Mouse (Mus musculus) cerebellum, adult 8-10 months (tissue): Measurements from ENCODE around the gene Pik3ip1.

Source experiments
- DNase-seq: peaks from one replicate; pipeline ENCODE4 v3.0.0; 2022

The Pik3ip1 gene

GRCm38 (mm10) chr11:3337961-3338360 lies 7.8 kb downstream of the Pik3ip1 start:
- DNase-seq = no peak

GRCm38 (mm10) chr11:3341476-3341875 lies 11.3 kb downstream of the Pik3ip1 start:
- no peak for DNase-seq

DNA sequence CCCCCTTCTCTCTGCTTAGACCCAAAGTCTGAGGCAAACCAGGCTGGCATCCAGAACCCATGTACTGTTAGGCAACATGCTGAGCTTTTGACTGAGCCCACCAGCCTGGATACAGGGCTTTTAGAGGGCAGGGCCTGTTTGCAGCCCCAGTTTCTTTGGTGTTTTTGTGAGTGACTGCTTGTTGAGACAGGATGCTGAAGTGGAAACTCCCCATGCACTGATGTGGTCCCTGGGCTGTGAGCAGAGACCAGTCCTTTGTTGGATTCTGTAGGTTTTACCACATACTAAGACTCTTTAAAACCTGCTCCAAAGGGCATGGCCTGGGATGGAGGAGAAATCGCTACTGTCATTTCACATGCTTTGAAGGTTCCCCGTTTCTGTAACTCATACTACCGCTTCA lies 14.7 kb downstream of the Pik3ip1 start:
- no peak for DNase-seq

GRCm38 (mm10) chr11:3346351-3346750 lies 16.1 kb downstream of the Pik3ip1 start:
- no peak for DNase-seq

DNA sequence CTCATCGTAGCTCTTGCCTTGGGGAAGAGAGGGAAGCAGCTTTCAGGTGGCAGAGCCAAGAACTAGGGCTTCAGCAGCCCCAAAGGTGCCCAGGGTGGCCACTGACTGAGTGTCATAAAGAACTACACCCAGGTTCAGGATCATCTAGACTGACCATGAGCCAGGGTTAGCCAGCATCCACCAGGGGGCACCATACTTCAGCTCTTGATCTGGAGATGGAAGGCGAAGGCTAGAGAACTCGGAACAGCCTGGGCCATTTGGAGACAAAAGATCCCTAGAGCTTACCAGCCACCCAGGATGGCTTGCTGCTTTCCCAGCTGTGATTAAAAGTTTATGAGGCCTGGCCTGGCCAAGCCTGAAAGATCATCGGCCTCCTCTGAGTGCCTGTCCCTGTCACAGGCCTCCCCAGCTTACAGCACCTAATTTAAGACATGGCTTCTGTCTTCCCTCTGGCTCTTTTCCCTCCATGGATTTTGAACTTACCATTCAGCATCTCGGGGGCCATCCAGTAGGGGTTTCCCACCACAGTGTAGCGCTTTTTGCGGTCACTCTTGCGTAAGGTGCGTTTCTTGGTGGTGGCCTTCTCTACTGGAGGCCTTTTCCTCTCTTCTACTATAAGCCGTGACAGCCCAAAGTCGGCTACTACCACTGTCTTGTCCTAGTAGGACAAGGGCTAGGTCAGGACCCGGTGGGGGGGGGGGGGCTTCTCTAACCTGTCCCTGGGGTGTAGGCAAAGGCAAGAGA lies 17.1 kb downstream of the Pik3ip1 start:
- peak; percentile 91 for DNase-seq

DNA sequence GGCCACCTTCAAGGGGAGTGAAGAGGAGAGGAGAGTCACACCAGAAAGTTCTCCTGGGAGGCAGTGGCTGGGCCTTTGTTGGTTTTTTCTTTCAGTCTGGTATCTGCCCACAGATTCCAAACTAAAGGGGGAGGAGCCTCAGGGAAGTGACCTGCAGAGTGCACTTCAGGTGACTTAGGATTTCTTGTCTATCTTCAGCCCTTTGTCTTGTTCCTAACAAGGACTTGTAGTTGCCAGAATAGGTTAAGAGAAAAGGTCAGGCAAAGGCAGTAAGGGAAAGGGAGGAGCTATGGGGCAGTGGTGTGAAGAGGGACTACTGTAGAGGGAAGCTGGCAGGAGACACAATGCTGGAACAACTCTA lies 17.6 kb downstream of the Pik3ip1 start:
- no peak for DNase-seq

GRCm38 (mm10) chr11:3348576-3349342 lies 18.6 kb downstream of the Pik3ip1 start:
- DNase-seq = no peak

- DNase-seq = no peak
Measured at GRCm38 (mm10) chr11:3349343-3349695, 19.1 kb downstream of the Pik3ip1 start.

GRCm38 (mm10) chr11:3352131-3352530 lies 21.9 kb downstream of the Pik3ip1 start:
- no peak for DNase-seq

- DNase-seq = no peak
Measured at GRCm38 (mm10) chr11:3352990-3353585, 22.9 kb downstream of the Pik3ip1 start.

GRCm38 (mm10) chr11:3362854-3363253 lies 32.7 kb downstream of the Pik3ip1 start:
- DNase-seq = no peak

DNA sequence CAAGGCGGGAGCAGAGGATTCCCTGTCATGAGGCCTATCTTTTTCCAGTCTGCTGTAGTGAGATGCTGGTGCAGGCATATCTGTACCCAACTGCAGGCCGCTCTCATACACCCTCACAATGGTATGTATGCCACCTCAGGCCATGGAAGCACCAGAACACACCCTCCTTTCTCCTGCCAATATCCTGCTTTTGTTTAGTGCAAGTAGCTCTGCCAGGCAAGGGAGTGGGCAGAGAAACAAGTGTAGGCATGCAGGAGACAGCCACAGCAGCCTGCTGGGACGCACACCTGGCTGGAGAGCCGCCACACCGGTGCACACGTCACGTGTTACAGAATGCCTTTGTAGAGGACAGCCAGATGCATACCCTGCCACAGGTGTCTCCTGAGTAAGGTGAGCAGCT lies 36.2 kb downstream of the Pik3ip1 start:
- DNase-seq = no peak

DNA sequence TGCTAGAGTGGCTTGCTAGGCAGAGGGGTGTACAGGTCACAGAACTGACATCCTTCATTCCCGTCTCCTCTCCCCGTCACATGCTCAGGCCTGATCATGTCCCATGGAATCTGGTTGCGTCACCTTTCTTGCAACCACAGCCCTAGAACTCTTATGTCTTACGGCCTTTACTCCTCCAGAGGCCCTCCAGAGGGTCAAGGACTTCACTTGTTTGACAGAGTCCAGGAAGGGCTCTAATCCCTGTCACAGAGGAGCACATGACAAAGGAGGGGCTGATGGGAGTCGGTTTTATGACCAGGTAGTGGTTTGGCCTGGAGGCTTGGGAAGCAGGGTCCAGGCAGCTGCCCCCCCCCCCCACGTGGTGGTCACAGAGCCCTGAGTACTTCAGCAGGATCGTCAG lies 38.8 kb downstream of the Pik3ip1 start:
- DNase-seq = no peak

- no peak for DNase-seq
Measured at GRCm38 (mm10) chr11:3369449-3369848, 39.2 kb downstream of the Pik3ip1 start.

DNA sequence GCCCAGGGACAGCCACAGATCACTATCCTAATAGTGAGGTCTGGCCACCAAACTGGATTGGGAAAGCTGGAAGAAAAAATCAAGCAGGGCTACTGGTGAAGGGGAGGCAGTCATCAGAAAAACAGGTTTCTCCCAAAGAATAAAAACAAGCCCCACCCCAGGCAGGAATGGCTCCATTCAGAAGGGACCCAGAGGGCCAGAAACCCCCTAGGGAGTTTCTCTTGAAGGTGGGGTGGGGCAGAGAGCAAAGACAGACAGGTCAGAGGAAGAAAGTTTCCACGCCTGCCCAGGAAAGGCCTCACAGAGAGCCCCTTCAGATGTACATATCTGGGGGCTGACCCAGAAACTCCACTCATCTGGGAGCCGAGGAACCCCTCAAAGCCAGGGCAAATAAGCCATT lies 40.0 kb downstream of the Pik3ip1 start:
- DNase-seq = no peak

DNA sequence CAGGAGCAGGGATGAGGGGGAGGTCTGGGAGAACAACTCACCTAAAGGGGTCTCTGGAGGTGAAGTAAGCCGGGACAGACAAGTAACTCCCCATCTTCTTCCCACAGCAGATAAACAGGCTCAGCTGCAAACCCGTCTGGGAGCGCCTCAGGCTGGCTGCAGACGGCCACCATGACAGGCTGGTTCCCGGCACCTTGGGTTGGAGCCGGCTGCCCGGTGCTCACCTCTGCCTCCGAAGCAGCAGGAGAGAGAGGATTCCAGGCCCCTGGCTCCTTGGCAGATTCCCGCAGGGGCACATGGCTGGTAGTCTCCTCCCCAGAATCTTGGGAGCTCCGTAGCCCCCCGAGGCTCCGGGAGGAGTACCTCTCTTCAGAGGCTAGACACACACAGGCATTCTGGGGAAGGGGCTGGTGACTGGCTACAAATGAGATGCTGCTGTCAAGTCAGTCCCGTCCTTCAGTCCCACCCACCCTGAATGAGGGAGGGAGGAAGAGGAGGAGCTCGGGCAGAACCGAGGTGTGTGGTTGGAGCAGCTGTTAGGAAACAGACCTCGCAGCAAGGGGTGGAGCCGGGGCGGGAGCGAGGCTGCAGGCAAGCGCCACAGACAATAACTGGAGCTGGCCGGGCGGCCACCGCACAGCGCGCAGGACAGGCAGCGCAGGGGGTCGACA lies 40.9 kb downstream of the Pik3ip1 start:
- peak; percentile 77 for DNase-seq

DNA sequence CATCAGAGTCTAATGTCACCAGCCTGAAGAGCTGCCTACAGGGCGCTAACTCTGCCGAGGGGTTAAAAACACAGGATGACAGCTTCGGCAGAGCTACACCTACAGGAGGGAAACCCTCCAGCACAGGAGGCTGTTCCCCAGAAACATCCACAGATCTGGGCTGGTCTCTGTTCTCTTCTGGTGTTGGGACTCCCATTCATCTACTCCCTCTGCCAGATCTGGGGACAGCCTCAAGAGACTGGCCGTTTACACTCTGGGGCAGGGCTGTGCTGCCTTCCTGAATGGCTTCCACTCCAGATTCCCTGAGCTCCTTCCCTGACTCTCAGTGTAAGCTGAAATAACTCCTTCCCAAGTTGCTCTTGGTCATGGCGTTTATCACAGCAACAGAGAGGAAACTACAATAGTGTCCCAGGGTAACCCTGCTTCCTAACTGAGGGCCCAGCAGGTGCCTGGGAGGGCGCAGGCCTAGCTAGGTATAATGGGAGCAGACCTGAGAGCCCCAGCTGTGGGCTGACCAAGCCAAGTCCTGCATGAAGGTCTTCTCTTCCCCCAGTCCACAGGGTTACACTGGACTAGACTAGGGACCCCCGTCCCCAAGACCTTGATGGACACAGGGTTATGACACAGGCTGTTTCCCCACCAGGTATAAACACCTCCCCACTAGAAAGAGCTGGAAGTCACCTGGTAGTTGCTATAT lies 41.5 kb downstream of the Pik3ip1 start:
- DNase-seq = no peak

DNA sequence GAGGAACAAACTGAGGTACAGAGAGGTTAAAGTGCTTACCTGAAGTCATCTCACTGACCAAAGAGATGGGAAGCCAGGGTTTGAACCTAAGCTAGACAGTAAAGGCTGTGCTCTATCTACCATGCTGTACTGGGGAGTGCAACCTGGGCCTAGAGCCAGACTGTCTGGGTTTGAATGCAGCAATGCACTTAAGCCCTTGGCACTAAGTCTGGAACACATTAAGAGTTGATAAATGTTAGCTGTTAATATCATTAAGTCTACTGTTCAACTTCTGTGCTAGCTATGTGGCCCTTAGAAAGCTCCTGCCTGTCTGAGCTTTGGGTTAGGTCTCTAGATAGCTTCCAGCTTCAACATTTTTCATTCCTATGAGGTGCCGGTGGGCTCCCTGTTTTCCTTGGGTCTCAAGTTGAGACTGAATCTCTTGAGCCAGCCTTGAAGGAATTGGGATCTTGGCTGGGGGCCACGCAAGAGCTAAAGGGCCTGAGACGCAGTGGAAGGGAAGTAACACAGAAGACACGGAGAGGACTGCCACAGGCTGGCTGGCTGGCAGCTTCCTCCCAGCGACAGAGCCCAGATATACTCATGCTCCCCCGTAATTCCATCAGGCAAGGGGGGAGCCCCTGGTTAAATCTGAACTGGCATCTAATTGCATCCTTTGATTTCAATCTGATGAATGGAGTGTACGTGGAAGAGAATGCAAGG lies 43.5 kb downstream of the Pik3ip1 start:
- DNase-seq = no peak

DNA sequence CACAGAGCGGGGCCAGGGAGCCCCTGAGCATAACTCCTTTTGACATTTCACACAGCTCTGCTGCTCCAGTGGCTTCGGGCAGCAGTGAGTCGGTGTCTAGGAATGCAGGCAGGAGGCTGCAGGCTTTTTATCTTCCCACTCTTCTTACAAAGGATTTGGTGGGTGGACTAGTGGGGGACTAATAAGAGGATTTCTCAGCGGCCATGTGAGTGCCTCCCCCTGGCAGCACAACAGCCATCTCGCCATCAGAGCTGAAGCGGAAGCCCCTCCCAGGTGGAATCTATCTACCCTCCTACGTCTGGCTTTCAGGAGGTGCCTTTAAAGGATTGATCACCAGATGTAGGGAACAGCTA lies 44.1 kb downstream of the Pik3ip1 start:
- DNase-seq = no peak

- DNase-seq = no peak
Measured at GRCm38 (mm10) chr11:3374741-3375140, 44.5 kb downstream of the Pik3ip1 start.

DNA sequence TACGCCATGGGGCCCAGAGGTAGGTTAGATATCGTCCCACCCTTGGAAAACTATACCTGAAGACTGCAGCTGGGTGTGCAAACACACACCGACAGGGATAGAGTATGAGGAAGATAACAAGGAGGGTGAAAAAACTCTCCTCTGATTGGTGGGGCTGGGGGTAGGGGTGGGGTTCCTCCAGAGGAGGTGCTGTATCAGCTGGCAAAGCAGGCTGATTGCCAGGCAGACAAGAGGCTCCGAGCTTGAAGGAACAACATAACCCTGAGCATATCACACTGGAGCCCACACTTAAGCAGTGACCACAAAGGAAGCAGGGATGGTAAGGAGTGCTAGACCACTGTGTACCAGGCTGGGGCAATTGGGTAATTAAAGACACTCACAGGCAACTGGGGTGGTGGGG lies 49.2 kb downstream of the Pik3ip1 start:
- DNase-seq = no peak

GRCm38 (mm10) chr11:3381148-3381814 lies 51.1 kb downstream of the Pik3ip1 start:
- no peak for DNase-seq
